Mouse (Mus musculus): ENCODE results near the gene Gpx5. TPM values are rescaled to one million over a fixed set of nuclear protein-coding genes. Genes with fewer than 3 reads are reported as not detected.
"Not testable (repeated sequence)": the region's sequence is repeated elsewhere in the genome, so short reads cannot be mapped to it uniquely, and the experiment has no call there.

Gpx5 gene
- polyA plus RNA-seq, 1 experiment from 2014 or later, result not detected

DNA sequence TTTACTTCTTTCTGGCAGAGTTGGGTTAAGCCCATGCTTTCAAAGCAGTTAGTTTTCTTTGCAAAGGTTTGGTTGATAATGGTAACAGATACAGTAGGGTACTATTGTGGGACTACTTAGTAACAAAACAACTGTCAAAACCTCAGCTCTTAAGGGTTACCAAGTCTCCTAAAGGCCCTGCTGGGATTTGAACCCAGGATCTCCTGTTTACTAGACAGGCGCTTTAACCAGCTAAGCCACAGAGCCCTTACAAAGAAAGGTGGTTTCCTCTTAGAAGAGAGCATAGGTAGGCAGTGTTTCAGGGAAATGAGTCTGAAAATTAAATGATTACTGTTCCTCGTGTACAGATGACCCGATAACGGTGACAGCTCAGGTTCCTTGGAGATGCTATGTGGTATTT is 43.5 kb downstream of the Gpx5 start:
- Histone ChIP-seq H3K4me3 (replicated peaks) (no peak overlapping the region), H3K4me2 (no peak overlapping the region; the same call in 1 of the 2 replicates), H3K9me3 (replicated peaks) (no peaks in the 10 kb centered on the region), H3K36me3 (replicated peaks) (no peaks in the 10 kb centered on the region), H3K27me3 (peaks cover 8% of the 10 kb centered on the region), H3K27ac (replicated peaks) (no peak overlapping the region), H3K9ac (no peak overlapping the region), H3K4me1 (replicated peaks) (peaks cover 10% of the 10 kb centered on the region)
- 24% methylated on average over 4 of the region's 4 CpGs for WGBS (ENCODE audit: insufficient replicate concordance)
- no peak for ATAC-seq (ENCODE audit: insufficient read depth)

DNA sequence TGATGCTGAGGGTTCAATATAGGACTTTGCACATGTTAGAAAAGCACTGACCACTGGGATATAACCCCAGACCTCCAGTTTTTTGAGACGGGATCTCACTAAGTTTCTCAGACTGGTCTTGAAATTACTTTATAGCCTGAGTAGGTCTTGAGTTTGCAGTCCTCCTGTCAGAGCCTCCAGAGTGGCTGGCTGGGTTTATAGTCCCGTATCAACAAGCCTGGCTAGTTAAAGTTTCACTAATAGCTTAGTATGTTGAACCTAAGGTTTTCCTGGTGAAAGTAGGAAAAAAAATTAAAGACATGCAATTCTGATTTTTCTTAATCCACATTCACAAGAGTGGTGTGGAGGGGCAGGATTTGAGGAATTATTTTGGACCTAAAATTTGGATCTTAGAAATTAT is 46.3 kb downstream of the Gpx5 start:
- Histone ChIP-seq H3K4me2 (no peak overlapping the region), H3K27ac (replicated peaks) (no peak overlapping the region), H3K9ac (no peak overlapping the region), H3K9me3 (replicated peaks) (no peaks in the 10 kb centered on the region), H3K36me3 (replicated peaks) (no peaks in the 10 kb centered on the region), H3K4me3 (replicated peaks) (no peak overlapping the region), H3K27me3 (peaks cover 17% of the 10 kb centered on the region), H3K4me1 (replicated peaks) (peaks cover 13% of the 10 kb centered on the region)
- no peak for ATAC-seq (ENCODE audit: insufficient read depth)
- 43% methylated on average over 2 of the region's 2 CpGs for WGBS (ENCODE audit: insufficient replicate concordance)

DNA sequence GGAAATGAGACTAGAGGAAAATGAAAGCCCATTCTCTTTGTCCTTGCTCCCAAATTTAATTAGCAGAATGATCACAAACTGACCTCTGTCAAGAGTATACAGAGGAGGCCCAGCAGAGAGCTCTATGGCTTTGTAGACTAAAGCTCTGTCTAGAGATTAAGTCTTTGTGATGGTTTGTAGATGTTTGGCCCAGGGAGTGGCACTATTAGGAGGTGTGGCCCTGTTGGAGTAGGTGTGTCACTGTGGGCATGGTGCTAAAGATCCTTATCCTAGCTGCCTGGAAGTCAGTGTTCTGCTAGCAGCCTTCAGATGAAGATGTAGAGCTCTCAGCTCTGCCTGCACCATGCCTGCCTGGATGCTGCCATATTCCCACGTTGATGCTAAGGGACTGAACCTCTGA is 47.6 kb downstream of the Gpx5 start:
- WGBS (ENCODE audit: insufficient replicate concordance), result 32% methylated on average over 1 of the region's 1 CpGs
- ATAC-seq (ENCODE audit: insufficient read depth), result not testable (repeated sequence)

DNA sequence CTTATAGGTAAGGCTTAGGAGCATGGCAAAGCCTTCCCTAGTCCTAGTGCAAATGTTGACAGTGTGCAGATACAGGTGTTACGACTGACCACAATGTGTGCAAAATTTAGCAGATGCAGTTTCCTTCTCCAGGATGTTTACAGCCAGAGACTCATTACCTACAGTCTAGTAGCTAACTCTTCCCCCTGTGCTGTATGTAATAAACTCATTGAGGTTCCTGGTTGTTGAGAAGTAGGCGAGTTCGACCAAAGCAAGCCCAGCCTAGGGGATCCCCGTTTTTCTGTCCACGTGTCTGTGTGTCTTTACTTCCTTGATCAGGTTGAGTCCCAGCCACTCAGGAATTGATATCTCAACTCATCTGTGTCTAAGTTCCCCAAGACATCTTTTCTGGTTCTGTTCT is 48.4 kb downstream of the Gpx5 start:
- Histone ChIP-seq H3K27me3 (peaks cover 17% of the 10 kb centered on the region), H3K36me3 (replicated peaks) (no peaks in the 10 kb centered on the region), H3K4me2 (peak overlapping the region; percentile 61; the same call in 1 of the 2 replicates), H3K27ac (replicated peaks) (no peak overlapping the region), H3K4me1 (replicated peaks) (peaks cover 13% of the 10 kb centered on the region), H3K9ac (no peak overlapping the region), H3K4me3 (replicated peaks) (no peak overlapping the region), H3K9me3 (replicated peaks) (0 out of 2 replicates have a peak, but pooled peaks cover under 1% of the 10 kb centered on the region)
- ATAC-seq (ENCODE audit: insufficient read depth), result no peak
- WGBS (ENCODE audit: insufficient replicate concordance), result 57% methylated on average over 5 of the region's 5 CpGs

More for the DNA sequence above, 47.6 kb downstream of the Gpx5 start:
- H3K27me3 ChIP-seq, result peaks cover 17% of the 10 kb centered on the region
- H3K9ac ChIP-seq; H3K36me3 ChIP-seq (replicated peaks); H3K4me2 ChIP-seq; H3K9me3 ChIP-seq (replicated peaks); H3K27ac ChIP-seq (replicated peaks); H3K4me3 ChIP-seq (replicated peaks): not testable (repeated sequence)
- H3K4me1 ChIP-seq (replicated peaks), result peaks cover 13% of the 10 kb centered on the region

DNA sequence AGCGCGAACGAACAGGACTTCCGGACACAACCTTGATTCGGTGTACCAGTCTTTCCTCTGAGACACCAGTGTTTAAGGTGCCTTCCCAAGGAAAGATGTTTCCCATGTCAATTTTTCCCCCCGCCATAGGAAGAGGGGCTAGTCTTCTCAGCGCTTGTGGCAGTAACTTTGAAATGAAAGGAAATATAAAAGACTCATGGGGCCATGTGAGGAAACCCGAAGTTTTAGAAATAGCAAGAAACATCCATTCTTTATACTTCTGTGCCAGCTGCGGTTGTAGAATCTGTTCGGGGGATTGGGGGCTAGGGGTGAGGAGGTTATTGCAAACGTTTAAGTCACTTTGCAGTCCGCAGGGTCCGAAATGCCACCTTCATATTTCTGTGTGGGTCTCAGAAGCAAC is 49.3 kb downstream of the Gpx5 start:
- Histone ChIP-seq H3K4me1 (replicated peaks) (peaks cover 13% of the 10 kb centered on the region), H3K36me3 (replicated peaks) (no peaks in the 10 kb centered on the region), H3K9ac (no peak overlapping the region), H3K27ac (replicated peaks) (no peak overlapping the region), H3K9me3 (replicated peaks) (peaks cover 9% of the 10 kb centered on the region; the same call in 1 of the 2 replicates), H3K27me3 (peaks cover 17% of the 10 kb centered on the region), H3K4me3 (replicated peaks) (peak overlapping the region; percentile 36), H3K4me2 (peak overlapping the region; percentile 61)
- WGBS (ENCODE audit: insufficient replicate concordance), result 10% methylated on average over 13 of the region's 13 CpGs
- ATAC-seq (ENCODE audit: insufficient read depth), result no peak

DNA sequence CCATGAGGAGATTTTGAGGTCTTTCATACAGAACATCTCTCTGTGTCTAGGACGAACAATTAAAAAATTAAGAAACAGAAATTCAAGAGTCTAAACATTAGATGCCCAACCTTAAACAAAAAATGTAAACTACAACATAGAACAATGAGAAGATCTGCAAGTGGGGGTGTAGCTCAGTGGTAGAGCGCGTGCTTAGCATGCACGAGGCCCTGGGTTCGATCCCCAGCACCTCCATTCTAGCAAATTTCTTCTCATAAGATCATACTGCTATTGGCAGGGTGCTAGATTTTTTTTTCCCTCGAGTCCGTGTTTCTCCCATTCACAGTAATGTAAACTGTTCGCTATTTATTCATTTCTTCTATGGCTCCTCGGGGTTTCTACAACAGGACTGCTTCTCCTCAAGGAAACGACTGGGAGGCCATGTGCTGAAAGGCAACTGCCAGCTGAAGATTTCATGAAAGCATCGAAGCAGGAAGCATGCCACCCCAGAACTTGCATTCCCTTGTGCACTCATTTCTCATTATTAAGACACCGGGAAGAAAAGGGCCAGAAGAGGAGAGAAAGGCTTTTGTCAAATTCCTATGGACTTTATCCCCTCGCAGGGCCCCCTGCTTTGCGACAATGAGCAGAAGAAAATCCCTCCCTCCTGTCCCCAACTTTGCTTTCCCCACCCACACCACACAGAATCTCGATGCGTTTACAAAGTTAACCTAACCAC is 50.0 kb downstream of the Gpx5 start:
- Histone ChIP-seq H3K4me3 (replicated peaks) (peak overlapping the region; percentile 36), H3K9ac (peak overlapping the region; percentile 11; the same call in 1 of the 2 replicates)
- ATAC-seq (ENCODE audit: insufficient read depth), result no peak

DNA sequence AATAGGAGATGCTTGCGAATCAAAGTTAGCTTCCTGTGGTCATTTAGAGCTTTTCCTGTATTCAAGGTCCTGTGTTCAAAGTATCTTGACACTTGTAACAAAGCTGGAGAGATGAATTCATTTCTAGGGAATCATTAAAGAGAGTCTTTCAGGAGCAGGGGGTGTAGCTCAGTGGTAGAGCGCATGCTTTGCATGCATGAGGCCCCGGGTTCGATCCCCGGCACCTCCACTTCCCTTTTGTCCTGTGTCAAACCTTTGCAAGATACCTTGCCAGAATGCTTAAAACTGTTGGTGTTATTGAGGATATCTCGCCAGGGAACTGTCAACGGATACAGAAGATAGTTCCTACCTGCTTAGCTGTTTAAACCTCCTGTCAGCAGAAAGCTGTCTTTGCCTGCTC is 51.7 kb downstream of the Gpx5 start:
- Histone ChIP-seq H3K27ac (replicated peaks) (no peak overlapping the region), H3K36me3 (replicated peaks) (no peaks in the 10 kb centered on the region), H3K9me3 (replicated peaks) (peaks cover 9% of the 10 kb centered on the region; the same call in 1 of the 2 replicates), H3K4me3 (replicated peaks) (no peak overlapping the region), H3K4me1 (replicated peaks) (peaks cover 13% of the 10 kb centered on the region), H3K4me2 (no peak overlapping the region), H3K27me3 (peaks cover 17% of the 10 kb centered on the region), H3K9ac (no peak overlapping the region)
- WGBS (ENCODE audit: insufficient replicate concordance), result 4% methylated on average over 7 of the region's 7 CpGs
- peak; percentile 73 for ATAC-seq (ENCODE audit: insufficient read depth)

More for the DNA sequence above, 50.0 kb downstream of the Gpx5 start:
- H3K4me1 ChIP-seq (replicated peaks), result peaks cover 13% of the 10 kb centered on the region
- no peak overlapping the region for H3K27ac ChIP-seq (replicated peaks)
- peaks cover 9% of the 10 kb centered on the region; the same call in 1 of the 2 replicates for H3K9me3 ChIP-seq (replicated peaks)
- no peaks in the 10 kb centered on the region for H3K36me3 ChIP-seq (replicated peaks)
- peak overlapping the region; percentile 61 for H3K4me2 ChIP-seq
- H3K27me3 ChIP-seq, result peaks cover 17% of the 10 kb centered on the region
- whole genome bisulfite sequencing (ENCODE audit: insufficient replicate concordance), result 5% methylated on average over 16 of the region's 16 CpGs

DNA sequence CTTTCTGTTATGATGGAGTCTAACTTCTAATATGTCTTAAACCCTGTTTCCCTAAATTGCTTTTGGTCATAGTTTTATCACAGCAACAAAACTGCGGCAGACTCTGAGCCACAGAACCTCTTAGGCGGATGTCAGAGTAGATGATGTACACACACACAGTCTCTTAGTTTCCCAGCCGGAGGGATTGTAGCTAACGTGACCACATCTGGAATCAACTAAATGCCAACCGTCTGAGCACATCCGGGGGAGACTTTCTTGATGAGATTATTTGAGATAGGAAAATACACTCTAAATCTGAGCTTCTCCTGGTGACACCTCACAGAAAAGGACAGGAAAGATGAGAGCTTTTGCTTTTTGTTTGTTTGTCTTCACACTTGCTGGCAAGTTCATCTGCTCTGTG is 55.4 kb downstream of the Gpx5 start:
- WGBS (ENCODE audit: insufficient replicate concordance), result 76% methylated on average over 6 of the region's 6 CpGs
- no peak for ATAC-seq (ENCODE audit: insufficient read depth)
- Histone ChIP-seq H3K9me3 (replicated peaks) (peaks cover 9% of the 10 kb centered on the region; the same call in 1 of the 2 replicates), H3K4me2 (no peak overlapping the region), H3K4me3 (replicated peaks) (no peak overlapping the region), H3K36me3 (replicated peaks) (no peaks in the 10 kb centered on the region), H3K27ac (replicated peaks) (no peak overlapping the region), H3K4me1 (replicated peaks) (peaks cover 15% of the 10 kb centered on the region), H3K9ac (no peak overlapping the region), H3K27me3 (no peaks in the 10 kb centered on the region)

DNA sequence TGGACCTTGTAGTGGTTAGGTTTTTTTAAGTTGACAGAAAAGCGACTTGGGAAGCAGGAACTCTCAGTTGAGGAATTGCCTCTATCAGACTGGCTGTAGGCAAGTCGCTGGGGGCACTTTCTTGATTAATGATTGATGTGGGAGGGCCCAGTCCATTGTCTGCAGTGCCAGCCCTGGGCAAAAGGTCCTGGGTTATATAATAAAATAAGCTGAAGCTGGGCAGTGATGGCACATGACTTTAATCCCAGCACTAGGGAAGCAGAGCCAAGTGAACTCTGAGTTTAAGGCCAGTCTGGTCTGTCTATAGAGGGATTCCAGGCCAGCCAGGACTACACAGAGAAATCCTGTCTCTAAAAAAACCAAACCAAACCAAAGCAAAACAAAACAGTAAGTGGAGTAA is 55.8 kb downstream of the Gpx5 start:
- no peak overlapping the region for H3K27ac ChIP-seq (replicated peaks)
- H3K27me3 ChIP-seq, result no peaks in the 10 kb centered on the region
- ATAC-seq (ENCODE audit: insufficient read depth), result no peak
- no peak overlapping the region for H3K9ac ChIP-seq
- no peaks in the 10 kb centered on the region for H3K36me3 ChIP-seq (replicated peaks)
- 51% methylated on average over 2 of the region's 2 CpGs for WGBS (ENCODE audit: insufficient replicate concordance)
- H3K4me2 ChIP-seq, result no peak overlapping the region
- H3K4me1 ChIP-seq (replicated peaks), result peaks cover 15% of the 10 kb centered on the region
- no peak overlapping the region for H3K4me3 ChIP-seq (replicated peaks)
- peaks cover 9% of the 10 kb centered on the region; the same call in 1 of the 2 replicates for H3K9me3 ChIP-seq (replicated peaks)

Other genes starting within 250 kb of the Gpx5 start
- not detected in 2 replicates for gene Olfr1370, start 217.8 kb downstream of the Gpx5 start, polyA plus RNA-seq (2015; fragmentation: Nextera tagmentation; extraction: Ambion mirVana)
- gene Olfr1369-ps1, start 181.2 kb downstream of the Gpx5 start, polyA plus RNA-seq (2015; fragmentation: Nextera tagmentation; extraction: Ambion mirVana), result 0.02 TPM in 1 of 2 replicates, not detected in the other
- not detected in 2 replicates for gene Olfr263, start 163.1 kb downstream of the Gpx5 start, polyA plus RNA-seq (2015; fragmentation: Nextera tagmentation; extraction: Ambion mirVana)
- not detected in 2 replicates for gene Olfr1368, start 146.9 kb downstream of the Gpx5 start, polyA plus RNA-seq (2015; fragmentation: Nextera tagmentation; extraction: Ambion mirVana)
- gene Trim27, start 113.3 kb downstream of the Gpx5 start, polyA plus RNA-seq (2015; fragmentation: Nextera tagmentation; extraction: Ambion mirVana), result 59.3 and 65.7 TPM in 2 replicates
- not detected in 2 replicates for gene Gpx6, start 19.4 kb upstream of the Gpx5 start, polyA plus RNA-seq (2015; fragmentation: Nextera tagmentation; extraction: Ambion mirVana)
- gene Olfr1367, start 54.2 kb upstream of the Gpx5 start, polyA plus RNA-seq (2015; fragmentation: Nextera tagmentation; extraction: Ambion mirVana), result not detected in 2 replicates
- 3.0 and 3.1 TPM in 2 replicates for gene Zscan12, start 70.1 kb upstream of the Gpx5 start, polyA plus RNA-seq (2015; fragmentation: Nextera tagmentation; extraction: Ambion mirVana)
- 28.9 and 32.1 TPM in 2 replicates for gene Zkscan3, start 110.0 kb upstream of the Gpx5 start, polyA plus RNA-seq (2015; fragmentation: Nextera tagmentation; extraction: Ambion mirVana)
- gene Pgbd1, start 148.3 kb upstream of the Gpx5 start, polyA plus RNA-seq (2015; fragmentation: Nextera tagmentation; extraction: Ambion mirVana), result 1.0 and 1.2 TPM in 2 replicates
- gene Zscan26, start 161.0 kb upstream of the Gpx5 start, polyA plus RNA-seq (2015; fragmentation: Nextera tagmentation; extraction: Ambion mirVana), result 9.6 and 11.0 TPM in 2 replicates
- gene Nkapl, start 175.8 kb upstream of the Gpx5 start, polyA plus RNA-seq (2015; fragmentation: Nextera tagmentation; extraction: Ambion mirVana), result 0.66 and 0.94 TPM in 2 replicates
- 0.31 and 0.38 TPM in 2 replicates for gene Zkscan4, start 186.2 kb upstream of the Gpx5 start, polyA plus RNA-seq (2015; fragmentation: Nextera tagmentation; extraction: Ambion mirVana)
- gene Gm10065, start 186.7 kb upstream of the Gpx5 start, polyA plus RNA-seq (2015; fragmentation: Nextera tagmentation; extraction: Ambion mirVana), result not detected in 2 replicates
- 0.59 and 0.71 TPM in 2 replicates for gene AK157302, start 202.5 kb upstream of the Gpx5 start, polyA plus RNA-seq (2015; fragmentation: Nextera tagmentation; extraction: Ambion mirVana)
- 4.8 and 7.3 TPM in 2 replicates for gene Gm11273, start 208.7 kb upstream of the Gpx5 start, polyA plus RNA-seq (2015; fragmentation: Nextera tagmentation; extraction: Ambion mirVana)
- gene Zkscan8, start 238.4 kb upstream of the Gpx5 start, polyA plus RNA-seq (2015; fragmentation: Nextera tagmentation; extraction: Ambion mirVana), result 1.1 and 1.2 TPM in 2 replicates

Data from liver, embryonic 15.5 days (tissue).